Mouse (Mus musculus) E14TG2a.4 (cell line): ENCODE measurements at regions not wholly inside any gene's neighbourhood (a gene's known extent, or its start where the extent isn't known, plus 50 kb on each side); places are given as distances from the start of the nearest gene placed in this dataset.

ENCODE experiments used
- H3K27me3 ChIP-seq: 2 replicates; pipeline ENCODE4 v1.6.1; 2014; ENCODE audit warnings: low read length, control low read depth; ENCODE audit not compliant: insufficient read depth
- H3K36me3 ChIP-seq: 2 replicates; pipeline ENCODE4 v1.6.1; 2014; ENCODE audit warnings: low read length, control low read depth; ENCODE audit not compliant: insufficient read depth
- H3K4me1 ChIP-seq: replicated peaks from 2 replicates; pipeline ENCODE4 v1.6.1; 2014; ENCODE audit warnings: low read depth, low read length, control low read depth
- H3K4me3 ChIP-seq: replicated peaks from 2 replicates; pipeline ENCODE4 v1.5.1; 2014; ENCODE audit warnings: mild to moderate bottlenecking, low read length
- H3K9me3 ChIP-seq: 2 replicates; pipeline ENCODE4 v1.6.1; 2014; ENCODE audit warnings: low read length, control low read depth
- CTCF ChIP-seq: conservative IDR thresholded peaks from 2 replicates; pipeline ENCODE4 v1.5.1; 2014; ENCODE audit warnings: low read length
- NANOG ChIP-seq: IDR thresholded peaks from 2 replicates; pipeline ENCODE4 v1.6.1; 2014; ENCODE audit warnings: borderline replicate concordance, low read length, mixed read lengths
- POU5F1 ChIP-seq: IDR thresholded peaks from 2 replicates; pipeline ENCODE4 v1.6.1; 2014; ENCODE audit warnings: low read length, borderline replicate concordance

DNA sequence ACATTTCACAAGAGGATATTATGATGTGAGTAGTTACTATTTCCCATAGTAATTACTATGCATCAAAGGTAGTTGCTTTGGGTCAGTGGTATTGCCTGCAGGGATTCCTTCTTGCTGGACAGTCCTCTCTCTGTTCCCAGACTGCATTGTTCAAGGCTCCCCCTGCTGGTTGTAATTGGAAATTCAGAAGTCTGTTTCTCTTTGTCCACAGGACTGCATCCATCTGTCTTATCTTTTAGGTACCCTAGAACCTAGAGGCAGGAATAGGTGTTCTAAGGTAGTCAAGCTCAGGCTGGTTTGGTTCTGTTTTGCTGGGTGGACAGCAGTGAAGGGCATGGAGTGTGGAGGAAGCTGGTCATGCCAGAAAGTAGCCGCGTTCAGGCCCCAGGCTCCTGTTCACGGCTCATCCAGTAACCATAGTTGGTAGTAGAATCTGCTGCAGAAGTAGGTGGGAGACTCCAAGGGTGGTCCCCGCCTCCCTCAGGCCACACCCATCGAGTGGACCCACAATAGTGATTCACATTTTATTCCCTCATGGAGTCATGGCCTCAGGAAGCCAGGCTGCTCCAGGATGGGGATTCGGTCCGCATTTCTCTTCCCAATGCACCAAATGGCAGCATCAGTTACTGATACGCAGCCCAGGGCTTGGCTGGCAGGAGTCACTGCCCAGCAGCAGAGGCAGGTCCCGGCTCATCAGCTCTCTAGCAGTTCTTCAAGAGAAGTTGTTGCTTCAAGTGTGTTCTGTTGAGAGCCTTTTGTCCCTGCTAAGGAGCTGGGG, 51.7 kb upstream of the Caprin1 start:
- no peak overlapping the region for H3K4me3 ChIP-seq
- H3K4me1 ChIP-seq = peaks cover 21% of the 10 kb centered on the region
- H3K9me3 ChIP-seq = 0 out of 2 replicates have a peak, but pooled peaks cover 3% of the 10 kb centered on the region
- no peaks in the 10 kb centered on the region for H3K36me3 ChIP-seq
- H3K27me3 ChIP-seq = no peaks in the 10 kb centered on the region
- TF ChIP-seq NANOG (no peak), POU5F1 (no peak), CTCF (peak; percentile 77)

DNA sequence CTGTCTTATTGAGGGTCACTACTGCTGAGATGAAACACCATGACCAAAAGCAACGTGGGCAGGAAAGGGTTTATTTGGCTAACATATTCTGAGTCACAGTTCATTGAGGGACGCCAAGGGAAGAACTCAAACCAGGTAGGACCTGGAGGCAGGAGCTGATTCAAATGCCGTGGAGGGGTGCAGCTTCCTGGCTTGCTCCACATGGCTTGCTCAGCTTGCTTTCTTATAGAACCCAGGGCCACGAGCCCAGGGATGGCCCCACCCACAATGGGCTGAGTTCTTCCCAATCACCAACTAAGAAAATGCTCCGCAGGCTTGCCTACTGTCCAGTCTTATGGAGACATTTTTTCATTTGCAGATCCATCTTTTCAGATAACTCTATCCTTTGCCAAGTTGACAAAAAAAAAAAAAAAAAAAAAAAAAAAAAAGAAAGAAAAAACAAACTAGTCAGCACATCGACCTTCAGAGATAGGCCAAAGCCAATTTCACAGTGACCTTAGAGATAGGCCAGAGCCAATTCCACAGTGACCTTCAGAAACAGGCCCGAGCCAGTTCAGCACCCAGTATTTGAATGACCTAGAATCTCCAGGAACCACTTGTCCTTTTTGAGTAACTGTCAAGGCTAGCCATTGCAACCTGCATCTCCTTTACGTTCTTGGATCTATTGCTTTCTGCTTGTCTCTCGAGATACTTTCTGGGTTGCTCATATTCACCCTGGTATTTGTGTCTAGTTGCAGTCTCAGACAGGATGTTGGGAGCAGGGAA, 52.5 kb upstream of the Caprin1 start:
- Histone ChIP-seq H3K9me3 (0 out of 2 replicates have a peak, but pooled peaks cover 3% of the 10 kb centered on the region), H3K4me1 (peaks cover 21% of the 10 kb centered on the region), H3K4me3 (no peak overlapping the region), H3K36me3 (no peaks in the 10 kb centered on the region), H3K27me3 (no peaks in the 10 kb centered on the region)
- TF ChIP-seq NANOG = no peak
- no peak for TF ChIP-seq POU5F1
- TF ChIP-seq CTCF = no peak

DNA sequence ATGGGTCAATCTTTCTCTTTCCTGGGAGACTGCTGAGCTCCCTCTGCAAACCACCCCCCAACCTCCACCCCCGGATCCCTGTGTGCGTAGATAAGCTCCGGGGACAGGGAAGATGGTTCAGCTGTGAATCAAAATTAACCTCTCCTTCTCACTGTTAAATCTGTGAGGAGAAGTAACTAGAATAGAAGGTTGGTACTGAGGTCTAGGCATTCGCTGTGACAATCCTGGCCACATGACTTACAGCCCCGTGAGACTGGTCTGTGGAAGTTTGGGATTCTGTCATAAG, 53.0 kb upstream of the Caprin1 start:
- no peak for TF ChIP-seq NANOG
- no peak for TF ChIP-seq POU5F1
- TF ChIP-seq CTCF = no peak
- peaks cover 21% of the 10 kb centered on the region for H3K4me1 ChIP-seq
- no peaks in the 10 kb centered on the region for H3K27me3 ChIP-seq
- 0 out of 2 replicates have a peak, but pooled peaks cover 3% of the 10 kb centered on the region for H3K9me3 ChIP-seq
- H3K4me3 ChIP-seq = no peak overlapping the region
- no peaks in the 10 kb centered on the region for H3K36me3 ChIP-seq

DNA sequence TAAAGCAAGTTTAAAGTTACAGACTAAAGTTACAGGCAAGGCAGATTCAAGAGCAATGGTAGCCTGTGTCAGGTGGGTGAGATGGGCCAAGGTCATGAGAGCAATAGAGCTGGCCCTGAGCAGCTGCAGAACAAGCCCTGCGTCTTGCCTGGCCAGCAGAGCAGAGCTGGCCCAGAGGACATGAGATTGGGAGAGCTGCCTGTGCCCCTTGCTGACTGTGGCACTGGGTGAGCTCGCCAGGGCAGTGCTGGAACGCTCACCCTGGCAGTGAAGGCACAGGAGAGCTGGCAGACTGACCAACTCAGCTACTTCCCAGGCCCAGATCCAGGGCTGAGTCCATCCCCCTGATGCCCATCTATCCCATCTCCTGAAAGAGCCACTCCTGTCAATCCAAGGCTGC, 53.7 kb upstream of the Caprin1 start:
- H3K9me3 ChIP-seq = 0 out of 2 replicates have a peak, but pooled peaks cover 3% of the 10 kb centered on the region
- H3K36me3 ChIP-seq = no peaks in the 10 kb centered on the region
- H3K27me3 ChIP-seq = no peaks in the 10 kb centered on the region
- no peak overlapping the region for H3K4me3 ChIP-seq
- peaks cover 18% of the 10 kb centered on the region for H3K4me1 ChIP-seq
- TF ChIP-seq POU5F1 (no peak), CTCF (no peak), NANOG (no peak)

DNA sequence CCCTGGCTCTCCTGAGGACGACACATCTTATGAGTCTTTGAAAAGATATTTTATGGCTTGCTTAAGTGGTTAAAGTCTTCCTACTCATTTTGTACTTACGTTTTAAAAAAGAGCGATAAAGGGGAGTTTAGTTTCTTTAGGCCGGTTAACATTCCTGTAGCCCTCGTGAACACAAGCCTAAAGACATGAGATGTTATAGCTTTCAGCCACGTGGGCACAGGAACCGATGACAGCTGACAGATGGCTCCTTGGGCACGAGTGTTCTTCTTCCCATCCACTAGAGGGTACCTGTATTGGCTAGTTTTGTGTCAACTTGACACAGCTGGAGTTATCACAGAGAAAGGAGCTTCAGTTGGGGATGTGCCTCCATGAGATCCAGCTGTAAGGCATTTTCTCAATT, 63.8 kb upstream of the Caprin1 start:
- Histone ChIP-seq H3K9me3 (peaks cover 41% of the 10 kb centered on the region), H3K4me1 (no peaks in the 10 kb centered on the region)
- no peak for TF ChIP-seq NANOG
- no peak for TF ChIP-seq CTCF
- no peak for TF ChIP-seq POU5F1

DNA sequence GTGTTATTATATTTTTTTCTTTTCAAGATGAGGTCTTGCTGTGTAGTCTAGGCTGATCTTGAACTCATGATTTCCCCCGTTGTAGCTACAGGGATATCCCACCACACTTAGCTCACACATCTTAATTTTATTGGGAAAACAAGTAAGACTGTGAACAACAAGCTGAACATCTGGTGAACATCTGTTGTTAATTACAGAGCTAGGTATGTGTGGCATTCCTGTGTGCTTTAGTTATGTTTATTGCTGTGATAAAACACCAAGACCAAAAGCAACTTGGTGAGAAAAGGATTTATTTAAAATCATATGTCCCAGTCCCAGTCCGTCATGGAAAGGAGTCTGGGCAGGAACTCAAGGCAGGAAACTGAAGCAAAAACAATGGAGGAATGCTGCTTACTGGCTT, 66.8 kb upstream of the Caprin1 start:
- H3K4me1 ChIP-seq = peaks cover 10% of the 10 kb centered on the region; the same call in 1 of the 2 replicates
- TF ChIP-seq CTCF (no peak), POU5F1 (no peak), NANOG (no peak)
- no peak overlapping the region for H3K4me3 ChIP-seq
- peaks cover 9% of the 10 kb centered on the region; the same call in 1 of the 2 replicates for H3K27me3 ChIP-seq
- H3K36me3 ChIP-seq = no peaks in the 10 kb centered on the region
- peaks cover 21% of the 10 kb centered on the region for H3K9me3 ChIP-seq

More for the DNA sequence above, 63.8 kb upstream of the Caprin1 start:
- no peak overlapping the region for H3K4me3 ChIP-seq
- no peaks in the 10 kb centered on the region for H3K27me3 ChIP-seq
- no peaks in the 10 kb centered on the region for H3K36me3 ChIP-seq

DNA sequence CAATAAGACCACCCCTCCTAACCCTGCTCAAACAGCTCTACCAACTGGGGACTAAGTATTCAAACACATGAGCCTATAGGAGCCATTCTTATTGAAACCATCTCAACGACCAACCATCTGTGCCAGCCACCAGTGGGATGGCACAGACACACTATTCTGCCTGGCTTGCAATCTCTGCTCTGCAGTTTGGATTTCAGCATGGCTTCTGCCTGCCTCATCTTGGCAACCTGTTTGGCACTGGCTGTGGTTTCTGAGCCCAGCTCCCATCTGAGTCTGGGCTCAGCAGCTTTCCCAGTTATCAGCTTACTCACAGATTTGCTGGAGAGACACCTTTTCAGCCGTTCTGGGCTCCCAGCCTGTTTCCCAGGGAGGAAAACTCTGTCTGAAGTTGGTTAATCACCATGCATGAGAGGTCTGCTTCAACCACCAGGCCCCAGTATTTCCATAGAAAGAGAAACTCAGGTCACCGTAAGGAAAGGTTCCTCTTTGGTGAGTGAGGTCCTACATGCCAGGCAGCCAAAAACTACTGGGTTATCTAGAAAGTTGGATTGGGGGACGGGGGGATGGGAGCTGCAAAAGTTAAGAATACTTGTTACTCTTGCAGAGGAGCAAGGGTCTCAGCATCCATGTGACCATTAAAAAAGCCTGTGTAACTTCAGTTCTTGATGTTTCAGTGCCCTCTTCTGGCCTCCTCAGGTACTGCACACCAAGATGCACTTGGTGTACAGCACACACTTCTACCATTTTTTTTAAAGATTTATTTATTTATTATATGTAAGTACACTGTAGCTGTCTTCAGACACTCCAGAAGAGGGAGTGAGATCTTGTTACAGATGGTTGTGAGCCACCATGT, 68.1 kb upstream of the Caprin1 start:
- no peaks in the 10 kb centered on the region for H3K36me3 ChIP-seq
- peaks cover 9% of the 10 kb centered on the region; the same call in 1 of the 2 replicates for H3K27me3 ChIP-seq
- no peak overlapping the region for H3K4me3 ChIP-seq
- H3K9me3 ChIP-seq = peaks cover 8% of the 10 kb centered on the region
- TF ChIP-seq POU5F1 = no peak
- peak; percentile 70 for TF ChIP-seq CTCF
- no peak for TF ChIP-seq NANOG
- peaks cover 10% of the 10 kb centered on the region; the same call in 1 of the 2 replicates for H3K4me1 ChIP-seq
